Mouse (Mus musculus): ENCODE data around the gene Setd2. TPM values are rescaled to one million over a fixed set of nuclear protein-coding genes. Genes with fewer than 3 reads are reported as not detected.

The Setd2 gene
- polyA plus RNA-seq (2012; fragmentation: generic; extraction: Trizol), result 11.6 TPM

DNA sequence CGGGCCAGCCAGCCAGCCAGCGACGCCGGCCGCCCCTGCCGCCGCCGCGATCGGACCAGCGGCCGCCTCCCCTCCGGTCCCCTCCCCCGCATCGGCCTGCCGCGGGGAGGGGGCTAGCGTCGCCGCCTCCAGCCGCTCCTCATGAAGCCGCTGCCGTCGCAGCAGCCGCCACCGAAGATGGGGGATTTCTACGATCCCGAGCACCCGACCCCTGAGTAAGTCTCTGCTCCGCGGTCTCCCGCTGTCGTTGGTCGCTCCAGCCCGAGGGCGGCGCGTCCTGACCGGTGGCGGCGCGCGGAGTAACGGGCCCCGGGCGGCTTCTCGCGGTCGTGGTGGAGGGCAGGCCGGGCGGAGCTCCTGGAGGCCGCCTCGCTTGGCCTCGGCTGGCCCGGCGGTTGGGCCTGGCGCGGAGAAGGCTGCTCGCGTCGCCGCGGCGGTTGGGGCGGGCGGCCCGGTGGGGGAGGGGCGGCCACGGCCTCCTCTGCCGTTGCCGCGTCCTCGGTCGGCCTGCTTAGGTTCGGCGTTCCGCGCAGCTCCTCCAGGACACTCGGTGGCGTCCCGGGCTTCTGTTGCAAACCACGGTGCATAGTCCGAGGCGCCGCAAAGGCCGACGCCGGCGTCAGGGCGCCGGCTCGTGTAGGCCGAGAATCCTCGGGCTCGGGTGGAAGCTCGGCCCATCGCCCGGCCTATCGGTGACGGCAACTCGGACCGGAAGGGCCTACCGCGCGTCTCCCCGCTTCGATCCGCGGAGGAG is at the start of gene Setd2:
Setd2 (plus strand) TSS at position 60 of the 754 bp plus-strand sequence.
- Histone ChIP-seq H3K79me2 (ENCODE audit: control insufficient read depth, insufficient read depth) (peaks cover 49% of the 10 kb centered on the region), H3K4me2 (ENCODE audit: low read depth) (peak within 1 kb of the TSS; percentile 95), H3K27me3 (ENCODE audit: control insufficient read depth, insufficient read depth, insufficient read length) (no peaks in the 10 kb centered on the region), H3ac (ENCODE audit: control insufficient read depth, insufficient read length) (peak within 1 kb of the TSS; percentile 98), H3K36me3 (ENCODE audit: control insufficient read depth, insufficient read depth) (no peaks in the 10 kb centered on the region), H3K4me3 (peak within 1 kb of the TSS; percentile 74)
- TF ChIP-seq POLR2A (IDR thresholded peaks at IDR 0.05; ENCODE audit: insufficient read length, low read depth), result no peak
- no peak for TF ChIP-seq REST (IDR thresholded peaks at IDR 0.05; ENCODE audit: insufficient read depth, insufficient read length)
- TF ChIP-seq POLR2AphosphoS2 (IDR thresholded peaks at IDR 0.05; ENCODE audit: insufficient read length, low read depth), result peak; percentile 59

DNA sequence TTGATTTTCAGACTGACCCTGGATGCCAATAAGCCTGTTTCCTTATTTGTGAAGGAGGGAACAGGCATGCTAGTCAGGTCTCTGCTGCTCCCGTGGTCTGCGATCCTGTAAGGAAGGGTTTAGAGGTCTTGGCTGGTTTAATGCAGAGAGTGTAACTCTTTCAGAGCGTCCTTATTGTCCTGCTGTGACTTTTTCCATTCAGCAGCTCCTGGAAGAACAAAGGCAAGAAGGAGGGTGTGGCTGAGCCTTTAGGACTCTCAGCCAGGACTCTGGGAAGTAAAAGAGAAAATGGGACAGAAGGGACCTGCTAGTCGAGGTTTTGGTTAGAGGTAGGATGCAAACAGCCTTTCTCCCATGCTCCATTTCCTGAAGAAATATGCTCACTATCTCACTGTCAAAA is 43.6 kb upstream of the Setd2 start:
- Histone ChIP-seq H3K36me3 (ENCODE audit: control insufficient read depth, insufficient read depth) (no peaks in the 10 kb centered on the region), H3K79me2 (ENCODE audit: control insufficient read depth, insufficient read depth) (no peaks in the 10 kb centered on the region), H3K4me2 (ENCODE audit: low read depth) (no peak overlapping the region), H3K4me3 (no peak overlapping the region), H3K27me3 (ENCODE audit: control insufficient read depth, insufficient read depth, insufficient read length) (peaks cover 26% of the 10 kb centered on the region), H3ac (ENCODE audit: control insufficient read depth, insufficient read length) (no peak overlapping the region)
- TF ChIP-seq E2F4 (IDR thresholded peaks at IDR 0.05; ENCODE audit: insufficient read depth) (no peak), POLR2AphosphoS2 (IDR thresholded peaks at IDR 0.05; ENCODE audit: insufficient read length, low read depth) (no peak), TCF12 (IDR thresholded peaks at IDR 0.05; ENCODE audit: insufficient read depth, poor library complexity, severe bottlenecking) (no peak), MYOD1 (IDR thresholded peaks at IDR 0.05; ENCODE audit: control insufficient read depth in 1 of 3, insufficient read length in 2 of 3, low read depth in 2 of 3) (no peak), POLR2A (IDR thresholded peaks at IDR 0.05; ENCODE audit: insufficient read length, low read depth) (no peak), USF1 (IDR thresholded peaks at IDR 0.05; ENCODE audit: low read depth) (no peak), REST (IDR thresholded peaks at IDR 0.05; ENCODE audit: insufficient read depth, insufficient read length) (no peak), MAX (IDR thresholded peaks at IDR 0.05; ENCODE audit: low read depth) (no peak), MYOG (IDR thresholded peaks at IDR 0.05; ENCODE audit: control insufficient read depth in 1 of 3, insufficient read depth in 1 of 3, insufficient read length in 2 of 3, low read depth in 2 of 3) (no peak), SRF (IDR thresholded peaks at IDR 0.05; ENCODE audit: control insufficient read depth, insufficient read length, low read depth) (no peak), TCF3 (IDR thresholded peaks at IDR 0.05; ENCODE audit: insufficient read length, low read depth) (no peak), CEBPB (IDR thresholded peaks at IDR 0.05; ENCODE audit: insufficient read depth, poor library complexity, severe bottlenecking) (no peak)

DNA sequence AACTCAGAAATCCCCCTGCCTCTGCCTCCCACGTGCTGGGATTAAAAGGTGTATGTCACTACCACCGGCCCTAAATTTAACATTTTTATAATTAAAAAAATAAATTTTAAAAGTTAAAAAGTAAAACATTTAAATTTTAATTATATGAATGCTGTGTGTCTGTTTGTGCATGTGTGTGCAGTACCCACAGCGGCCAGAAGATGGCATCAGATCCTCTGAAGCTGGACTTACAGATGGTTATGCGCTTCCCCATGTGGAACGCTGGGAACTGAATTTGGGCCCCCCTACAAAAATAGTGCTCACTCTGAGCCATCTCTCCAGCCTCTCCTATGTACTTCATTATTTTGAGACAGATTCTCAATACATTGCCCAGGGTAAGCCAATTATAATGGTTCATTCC is 41.5 kb upstream of the Setd2 start:
- no peak overlapping the region for H3K4me3 ChIP-seq
- no peak overlapping the region for H3ac ChIP-seq (ENCODE audit: control insufficient read depth, insufficient read length)
- no peaks in the 10 kb centered on the region for H3K79me2 ChIP-seq (ENCODE audit: control insufficient read depth, insufficient read depth)
- H3K36me3 ChIP-seq (ENCODE audit: control insufficient read depth, insufficient read depth), result no peaks in the 10 kb centered on the region
- H3K4me2 ChIP-seq (ENCODE audit: low read depth), result no peak overlapping the region
- peaks cover 25% of the 10 kb centered on the region for H3K27me3 ChIP-seq (ENCODE audit: control insufficient read depth, insufficient read depth, insufficient read length)
- TF ChIP-seq REST (IDR thresholded peaks at IDR 0.05; ENCODE audit: insufficient read depth, insufficient read length), result no peak
- no peak for TF ChIP-seq E2F4 (IDR thresholded peaks at IDR 0.05; ENCODE audit: insufficient read depth)
- TF ChIP-seq POLR2AphosphoS2 (IDR thresholded peaks at IDR 0.05; ENCODE audit: insufficient read length, low read depth), result no peak
- no peak for TF ChIP-seq TCF12 (IDR thresholded peaks at IDR 0.05; ENCODE audit: insufficient read depth, poor library complexity, severe bottlenecking)
- no peak for TF ChIP-seq CEBPB (IDR thresholded peaks at IDR 0.05; ENCODE audit: insufficient read depth, poor library complexity, severe bottlenecking)
- no peak for TF ChIP-seq POLR2A (IDR thresholded peaks at IDR 0.05; ENCODE audit: insufficient read length, low read depth)
- TF ChIP-seq MYOG (IDR thresholded peaks at IDR 0.05; ENCODE audit: control insufficient read depth in 1 of 3, insufficient read depth in 1 of 3, insufficient read length in 2 of 3, low read depth in 2 of 3), result no peak

DNA sequence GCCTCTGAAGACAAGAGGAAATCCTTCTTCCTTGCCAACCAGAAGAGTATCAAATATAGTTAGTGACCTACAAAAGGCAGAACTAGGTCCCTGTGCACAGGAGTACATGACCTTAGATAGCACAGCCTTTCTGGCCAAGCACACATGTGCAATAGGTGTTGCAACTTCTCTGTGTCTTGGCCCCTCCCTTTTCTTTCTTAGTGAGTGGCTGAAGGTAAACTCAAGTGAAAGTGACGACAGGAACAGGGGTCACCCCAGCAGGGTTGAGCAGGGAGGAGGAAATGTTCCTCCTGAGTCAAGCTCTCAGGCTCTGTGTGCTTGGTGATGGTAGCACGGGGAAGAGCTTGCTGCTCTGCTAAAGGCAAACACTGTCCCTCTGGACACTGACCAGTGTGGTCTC is 6.7 kb upstream of the Setd2 start:
- no peak overlapping the region for H3K4me2 ChIP-seq (ENCODE audit: low read depth)
- no peak for TF ChIP-seq USF1 (IDR thresholded peaks at IDR 0.05; ENCODE audit: low read depth)
- TF ChIP-seq MYOG (IDR thresholded peaks at IDR 0.05; ENCODE audit: control insufficient read depth in 1 of 3, insufficient read depth in 1 of 3, insufficient read length in 2 of 3, low read depth in 2 of 3), result no peak
- no peak for TF ChIP-seq MYOD1 (IDR thresholded peaks at IDR 0.05; ENCODE audit: control insufficient read depth in 1 of 3, insufficient read length in 2 of 3, low read depth in 2 of 3)
- TF ChIP-seq CEBPB (IDR thresholded peaks at IDR 0.05; ENCODE audit: insufficient read depth, poor library complexity, severe bottlenecking), result no peak
- no peak for TF ChIP-seq SRF (IDR thresholded peaks at IDR 0.05; ENCODE audit: control insufficient read depth, insufficient read length, low read depth)
- no peak for TF ChIP-seq POLR2A (IDR thresholded peaks at IDR 0.05; ENCODE audit: insufficient read length, low read depth)
- TF ChIP-seq REST (IDR thresholded peaks at IDR 0.05; ENCODE audit: insufficient read depth, insufficient read length), result no peak
- no peak for TF ChIP-seq TCF12 (IDR thresholded peaks at IDR 0.05; ENCODE audit: insufficient read depth, poor library complexity, severe bottlenecking)
- no peak for TF ChIP-seq TCF3 (IDR thresholded peaks at IDR 0.05; ENCODE audit: insufficient read length, low read depth)
- TF ChIP-seq MAX (IDR thresholded peaks at IDR 0.05; ENCODE audit: low read depth), result no peak
- no peak for TF ChIP-seq POLR2AphosphoS2 (IDR thresholded peaks at IDR 0.05; ENCODE audit: insufficient read length, low read depth)
- no peak for TF ChIP-seq E2F4 (IDR thresholded peaks at IDR 0.05; ENCODE audit: insufficient read depth)
- H3ac ChIP-seq (ENCODE audit: control insufficient read depth, insufficient read length), result no peak overlapping the region
- H3K4me3 ChIP-seq, result no peak overlapping the region
- no peaks in the 10 kb centered on the region for H3K36me3 ChIP-seq (ENCODE audit: control insufficient read depth, insufficient read depth)
- H3K79me2 ChIP-seq (ENCODE audit: control insufficient read depth, insufficient read depth), result no peaks in the 10 kb centered on the region
- H3K27me3 ChIP-seq (ENCODE audit: control insufficient read depth, insufficient read depth, insufficient read length), result peaks cover 5% of the 10 kb centered on the region
